Mouse (Mus musculus) forebrain, embryonic 14.5 days (tissue): Measurements from ENCODE around the gene Slc9a9. TPM values are rescaled to one million over a fixed set of nuclear protein-coding genes. Genes with fewer than 3 reads are reported as not detected.
A peak's percentile ranks its signal among the peaks of the same experiment; 100 is the strongest.

ENCODE experiments used
- ATAC-seq: fragments of 200-750 bp; cut with Nextera tagmentation; 2 replicates; pipeline ENCODE4 v1.8.0; 2017; ENCODE audit warnings: mild to moderate bottlenecking, moderate library complexity
- DNase-seq: peaks from one replicate; pipeline ENCODE4 v3.0.0-alpha.2; 2015; ENCODE audit warnings: low spot score
- H3K27ac ChIP-seq: fragments of 300-500 bp; sonication (generic); 2 replicates; pipeline ENCODE4 v1.5.1; 2014; ENCODE audit warnings: low read depth, mild to moderate bottlenecking, control low read depth, low read length, moderate library complexity
- H3K27me3 ChIP-seq: fragments of 300-500 bp; sonication (generic); replicated peaks from 2 replicates; pipeline ENCODE4 v1.6.1; 2014; ENCODE audit warnings: low read length, control low read depth, mixed read lengths; ENCODE audit not compliant: control insufficient read depth, insufficient read depth
- H3K36me3 ChIP-seq: fragments of 300-500 bp; sonication (generic); 2 replicates; pipeline ENCODE4 v1.6.1; 2014; ENCODE audit warnings: low read length, control low read depth; ENCODE audit not compliant: control insufficient read depth, insufficient read depth
- H3K4me1 ChIP-seq: fragments of 300-500 bp; sonication (generic); 2 replicates; pipeline ENCODE4 v1.6.1; 2014; ENCODE audit warnings: antibody characterized with exemption, low read length, control low read depth; ENCODE audit not compliant: control insufficient read depth, insufficient read depth
- H3K4me2 ChIP-seq: fragments of 300-500 bp; sonication (generic); 2 replicates; pipeline ENCODE4 v1.6.1; 2014; ENCODE audit warnings: mild to moderate bottlenecking, control low read depth, low read length
- H3K4me3 ChIP-seq: fragments of 300-500 bp; sonication (generic); 2 replicates; pipeline ENCODE4 v1.5.1; 2014; ENCODE audit warnings: low read depth, low read length, control low read depth
- H3K9ac ChIP-seq: fragments of 300-500 bp; sonication (generic); 2 replicates; pipeline ENCODE4 v1.6.1; 2014; ENCODE audit warnings: mild to moderate bottlenecking, low read length, control low read depth, moderate library complexity
- H3K9me3 ChIP-seq: fragments of 300-500 bp; sonication (generic); replicated peaks from 2 replicates; pipeline ENCODE4 v1.6.1; 2016; ENCODE audit warnings: low read length, control low read depth, mixed read lengths; ENCODE audit not compliant: control insufficient read depth
- WGBS: fragments of 180-500 bp; shearing (Covaris S2); extraction: QIAGEN DNeasy Blood & Tissue Kit; methylation state at CpG from one replicate; pipeline ENCODE4 v1.1.7; 2014; 5-methylcytosine and 5-hydroxymethylcytosine counted together
- polyA plus RNA-seq: library from polyadenylated mRNA; unstranded; fragments of >200 nt; fragmentation: Nextera tagmentation; extraction: Ambion mirVana; gene quantifications from 2 replicates; pipeline ENCODE4 v1.2.1, GENCODE M21; 2014

The Slc9a9 gene
- polyA plus RNA-seq, 1 experiment from 2014 or later = 3.7 TPM

DNA sequence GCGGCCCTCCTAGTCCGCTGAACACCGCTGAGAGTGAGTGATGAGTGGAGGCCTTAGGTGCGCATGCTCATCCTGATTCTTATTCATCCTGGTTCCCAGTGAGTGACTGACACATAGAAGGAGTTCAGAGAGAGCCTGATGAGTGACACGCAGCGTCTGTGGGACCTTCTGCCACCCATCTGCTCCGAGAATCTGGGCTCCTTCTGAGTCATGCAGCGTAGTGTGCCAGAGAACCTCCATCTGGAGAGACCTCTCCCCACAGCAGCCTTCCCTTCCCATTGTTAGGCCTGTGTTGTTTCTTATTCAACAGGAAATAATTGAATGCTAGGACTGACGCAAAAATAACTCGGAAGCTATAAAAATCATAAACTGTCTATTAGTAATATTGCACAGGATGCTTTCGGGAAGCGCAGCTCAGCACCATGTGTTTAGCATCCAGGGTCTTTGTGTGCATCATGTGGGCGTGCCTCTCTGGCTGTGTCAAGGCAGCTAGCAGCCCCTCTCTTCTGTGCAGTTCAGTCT is 498.8 kb downstream of the Slc9a9 start:
- Histone ChIP-seq H3K9ac (no peak overlapping the region), H3K36me3 (no peaks in the 10 kb centered on the region), H3K4me2 (no peak overlapping the region), H3K27me3 (no peaks in the 10 kb centered on the region), H3K9me3 (no peaks in the 10 kb centered on the region), H3K27ac (peak overlapping the region; percentile 78), H3K4me1 (no peaks in the 10 kb centered on the region), H3K4me3 (no peak overlapping the region)
- ATAC-seq = peak; percentile 96
- DNase-seq = peak; percentile 89
- 74% methylated on average over 13 of the region's 13 CpGs for WGBS

DNA sequence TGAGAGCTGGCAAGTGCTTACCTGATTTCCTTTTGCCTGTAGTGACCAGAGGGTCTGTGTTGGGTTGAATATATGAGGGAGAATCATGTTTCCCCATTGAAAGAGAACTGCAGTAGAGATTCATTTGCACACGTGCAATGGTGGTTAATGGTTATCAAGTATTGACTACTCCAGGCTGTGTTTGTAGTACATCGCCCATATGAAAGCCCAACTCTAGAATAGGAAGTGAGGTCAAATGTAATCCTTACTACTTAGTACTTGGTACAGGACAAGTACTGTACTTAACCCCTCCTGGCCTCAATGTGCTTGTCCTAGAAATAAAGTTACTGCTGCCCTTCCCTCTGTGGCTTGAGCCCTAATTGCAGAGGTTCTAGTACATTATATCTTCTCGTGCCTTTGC is 508.5 kb downstream of the Slc9a9 start:
- Histone ChIP-seq H3K9me3 (no peaks in the 10 kb centered on the region), H3K9ac (no peak overlapping the region), H3K27ac (no peak overlapping the region), H3K4me3 (no peak overlapping the region), H3K27me3 (no peaks in the 10 kb centered on the region), H3K4me2 (no peak overlapping the region), H3K36me3 (no peaks in the 10 kb centered on the region), H3K4me1 (peaks cover 8% of the 10 kb centered on the region)
- WGBS = 96% methylated on average over 3 of the region's 3 CpGs
- DNase-seq (no peak), ATAC-seq (no peak)

DNA sequence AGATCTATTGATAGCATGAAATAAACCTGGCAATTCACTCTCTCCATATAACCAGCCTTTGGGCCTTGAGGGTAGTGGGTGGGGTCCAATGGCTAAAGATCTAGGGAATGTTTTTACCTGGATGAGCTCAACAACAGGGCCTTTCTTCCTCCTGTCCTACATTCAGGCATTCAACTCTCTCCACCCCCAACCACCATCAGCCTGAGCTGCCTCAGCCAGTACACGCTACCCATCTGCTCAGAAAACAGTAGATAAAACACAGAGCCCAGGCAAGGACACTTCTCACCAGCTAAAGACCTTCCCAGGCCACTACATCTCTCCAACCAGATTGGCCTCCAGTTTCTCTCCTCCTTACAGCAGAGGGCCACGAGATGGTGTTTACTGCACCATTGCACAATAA is 510.3 kb downstream of the Slc9a9 start:
- Histone ChIP-seq H3K4me3 (no peak overlapping the region), H3K9ac (no peak overlapping the region), H3K27me3 (no peaks in the 10 kb centered on the region), H3K27ac (no peak overlapping the region), H3K36me3 (no peaks in the 10 kb centered on the region), H3K4me1 (peaks cover 8% of the 10 kb centered on the region), H3K9me3 (no peaks in the 10 kb centered on the region), H3K4me2 (no peak overlapping the region)
- DNase-seq (no peak), ATAC-seq (no peak)
- 79% methylated on average over 2 of the region's 2 CpGs for WGBS

GRCm38 (mm10) chr9:95180569-95180968 is 510.9 kb downstream of the Slc9a9 start:
- H3K36me3 ChIP-seq = no peaks in the 10 kb centered on the region
- no peak overlapping the region for H3K4me2 ChIP-seq
- peaks cover 8% of the 10 kb centered on the region for H3K4me1 ChIP-seq
- no peak overlapping the region for H3K4me3 ChIP-seq
- 78% methylated on average over 4 of the region's 4 CpGs for WGBS
- no peak overlapping the region for H3K27ac ChIP-seq
- DNase-seq (no peak), ATAC-seq (no peak)
- H3K27me3 ChIP-seq = no peaks in the 10 kb centered on the region
- no peak overlapping the region for H3K9ac ChIP-seq
- no peaks in the 10 kb centered on the region for H3K9me3 ChIP-seq

DNA sequence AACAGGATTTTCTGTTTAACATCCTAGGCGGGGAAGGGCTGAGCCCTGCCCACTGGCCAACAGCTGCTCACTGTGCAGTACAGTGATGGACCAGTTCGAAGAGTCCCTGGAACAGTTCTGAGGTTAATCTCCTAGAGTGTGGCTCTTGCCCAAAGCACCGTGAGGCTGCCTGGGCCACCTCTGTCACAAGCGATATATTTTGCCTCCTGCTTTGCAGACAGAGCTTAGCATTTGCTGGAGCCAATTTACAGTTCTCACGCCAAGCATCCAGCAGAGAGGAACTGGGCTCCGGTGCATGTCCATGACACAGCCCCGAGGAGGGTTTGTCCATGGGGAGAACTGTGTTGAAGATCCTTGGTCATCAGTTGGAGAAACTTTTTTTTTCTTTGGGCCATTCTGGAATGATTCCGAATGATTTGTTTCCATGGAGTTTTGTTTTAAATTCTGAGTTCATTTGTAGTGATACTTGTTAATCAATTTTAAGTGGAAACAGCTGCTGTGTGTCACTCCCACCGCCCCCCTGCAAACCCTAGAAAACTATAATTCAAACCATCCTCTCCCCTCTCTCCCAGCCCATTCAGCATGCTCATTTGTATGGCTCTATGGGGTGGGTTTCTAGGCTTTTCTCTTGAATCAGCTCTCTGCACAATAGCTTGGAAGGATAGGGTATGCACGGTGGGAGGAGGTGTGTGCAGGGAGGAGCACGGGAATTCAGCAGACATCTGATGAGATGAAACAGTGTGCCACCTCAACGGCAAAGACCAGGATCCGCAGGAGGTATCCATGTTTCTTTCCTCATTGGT is 511.7 kb downstream of the Slc9a9 start:
- no peaks in the 10 kb centered on the region for H3K9me3 ChIP-seq
- H3K4me3 ChIP-seq = no peak overlapping the region
- ATAC-seq = peak; percentile 79
- no peaks in the 10 kb centered on the region for H3K36me3 ChIP-seq
- H3K9ac ChIP-seq = no peak overlapping the region
- H3K27me3 ChIP-seq = no peaks in the 10 kb centered on the region
- 39% methylated on average over 13 of the region's 13 CpGs for WGBS
- 0 out of 2 replicates have a peak overlapping the region, but pooled peaks have one; percentile 9 for H3K27ac ChIP-seq
- peaks cover 8% of the 10 kb centered on the region for H3K4me1 ChIP-seq
- no peak overlapping the region for H3K4me2 ChIP-seq
- DNase-seq = peak; percentile 41

GRCm38 (mm10) chr9:95182272-95182671 is 512.6 kb downstream of the Slc9a9 start:
- Histone ChIP-seq H3K36me3 (no peaks in the 10 kb centered on the region), H3K27ac (no peak overlapping the region), H3K4me3 (no peak overlapping the region), H3K4me1 (peaks cover 8% of the 10 kb centered on the region), H3K4me2 (no peak overlapping the region), H3K9ac (no peak overlapping the region), H3K27me3 (no peaks in the 10 kb centered on the region), H3K9me3 (no peaks in the 10 kb centered on the region)
- WGBS = 94% methylated on average over 7 of the region's 7 CpGs
- ATAC-seq (peak; percentile 32; the same call in 1 of the 2 replicates), DNase-seq (no peak)

DNA sequence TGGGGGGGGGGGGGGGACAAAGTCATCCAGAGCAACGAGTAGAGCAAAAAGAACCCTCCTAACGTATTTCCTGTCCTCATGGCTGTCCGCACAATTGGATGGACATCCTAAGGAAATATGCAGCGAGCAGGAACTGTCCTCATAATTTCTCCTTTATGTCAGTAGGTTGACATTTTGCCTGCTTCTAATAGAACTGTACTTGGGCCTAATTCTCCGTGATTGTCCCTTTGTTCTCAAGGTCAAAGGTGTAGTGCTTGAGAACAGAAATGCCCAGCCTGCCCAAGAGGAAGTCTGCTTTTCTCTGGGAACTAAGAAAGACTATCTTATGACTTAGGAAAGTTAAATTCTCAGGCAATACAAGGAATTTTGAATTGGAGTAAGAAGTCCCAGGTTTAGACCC is 514.7 kb downstream of the Slc9a9 start:
- Histone ChIP-seq H3K9ac (no peak overlapping the region), H3K4me2 (no peak overlapping the region), H3K27ac (no peak overlapping the region), H3K4me3 (no peak overlapping the region), H3K27me3 (no peaks in the 10 kb centered on the region), H3K9me3 (no peaks in the 10 kb centered on the region), H3K4me1 (peaks cover 8% of the 10 kb centered on the region), H3K36me3 (no peaks in the 10 kb centered on the region)
- WGBS = 85% methylated on average over 5 of the region's 5 CpGs
- ATAC-seq (no peak), DNase-seq (no peak)

GRCm38 (mm10) chr9:95185840-95186239 is 516.1 kb downstream of the Slc9a9 start:
- H3K36me3 ChIP-seq = no peaks in the 10 kb centered on the region
- H3K4me3 ChIP-seq = no peak overlapping the region
- H3K27me3 ChIP-seq = no peaks in the 10 kb centered on the region
- H3K9me3 ChIP-seq = no peaks in the 10 kb centered on the region
- ATAC-seq = no peak
- peaks cover 8% of the 10 kb centered on the region for H3K4me1 ChIP-seq
- H3K9ac ChIP-seq = no peak overlapping the region
- 92% methylated on average over 3 of the region's 3 CpGs for WGBS
- no peak overlapping the region for H3K27ac ChIP-seq
- no peak for DNase-seq
- no peak overlapping the region for H3K4me2 ChIP-seq
